Mouse (Mus musculus) large intestine, adult 2 months (tissue): ENCODE measurements around the gene Ndufa10. TPM values are rescaled to one million over a fixed set of nuclear protein-coding genes. Genes with fewer than 3 reads are reported as not detected.
A peak's percentile ranks its signal among the peaks of the same experiment; 100 is the strongest.
"Not testable (repeated sequence)": the region's sequence is repeated elsewhere in the genome, so short reads cannot be mapped to it uniquely, and the experiment has no call there.

Source experiments
- DNase-seq: peaks from one replicate; pipeline ENCODE4 v3.0.0-alpha.2; 2012; ENCODE audit warnings: low read depth, low spot score
- WGBS: fragments of 180-500 bp; shearing (Covaris S2); methylation state at CpG from one replicate; pipeline ENCODE4 v1.1.7; 2018; 5-methylcytosine and 5-hydroxymethylcytosine counted together
- polyA plus RNA-seq: library from polyadenylated mRNA; depleted of rRNA; stranded (reverse); fragments of >200 nt; gene quantifications from 2 replicates; pipeline ENCODE4 v1.2.3, GENCODE M21; 2012; rRNA removed

The Ndufa10 gene
- polyA plus RNA-seq = 130 and 142 TPM in 2 replicates

GRCm38 (mm10) chr1:92473165-92474041 lies at the start of gene Ndufa10:
Gene Ndufa10 (minus strand): TSS chr1:92473860.
- WGBS = under 1% methylated on average over 67 of the region's 67 CpGs
- peak; percentile 71 for DNase-seq

- no peak for DNase-seq
- WGBS = 19% methylated on average over 10 of the region's 10 CpGs
Observed at GRCm38 (mm10) chr1:92521376-92521775, 47.7 kb upstream of the Ndufa10 start.

- WGBS = 81% methylated on average over 6 of the region's 6 CpGs
- DNase-seq = no peak
Observed at GRCm38 (mm10) chr1:92519046-92519445, 45.4 kb upstream of the Ndufa10 start.

- 73% methylated on average over 3 of the region's 3 CpGs for WGBS
- no peak for DNase-seq
Observed at GRCm38 (mm10) chr1:92518561-92518960, 44.9 kb upstream of the Ndufa10 start, which contains the start of gene Olfr1414. Gene Olfr1414 (minus strand): TSS chr1:92518661.

GRCm38 (mm10) chr1:92515390-92515789 lies 41.7 kb upstream of the Ndufa10 start:
- DNase-seq = no peak
- 63% methylated on average over 11 of the region's 11 CpGs for WGBS

- not testable (repeated sequence) for DNase-seq
- WGBS = 70% methylated on average over 5 of the region's 5 CpGs
Observed at GRCm38 (mm10) chr1:92511646-92512045, 38.0 kb upstream of the Ndufa10 start.

- 79% methylated on average over 2 of the region's 2 CpGs for WGBS
- no peak for DNase-seq
Observed at GRCm38 (mm10) chr1:92496001-92496400, 22.3 kb upstream of the Ndufa10 start, which contains the start of gene Olfr1415. Gene Olfr1415 (minus strand): TSS chr1:92496101.

GRCm38 (mm10) chr1:92485013-92485412 lies 11.4 kb upstream of the Ndufa10 start, which contains the start of gene Olfr1416:
Gene Olfr1416 (minus strand): TSS chr1:92485113.
- DNase-seq = no peak

- 3% methylated on average over 10 of the region's 10 CpGs for WGBS
- no peak for DNase-seq
Observed at GRCm38 (mm10) chr1:92474066-92474578, 462 bp upstream of the Ndufa10 start.

- 77% methylated on average over 4 of the region's 4 CpGs for WGBS
- no peak for DNase-seq
Observed at GRCm38 (mm10) chr1:92468891-92469290, 4.8 kb downstream of the Ndufa10 start.

GRCm38 (mm10) chr1:92458416-92458815 lies 15.2 kb downstream of the Ndufa10 start:
- WGBS = 93% methylated on average over 6 of the region's 6 CpGs

GRCm38 (mm10) chr1:92457758-92458157 lies 15.9 kb downstream of the Ndufa10 start:
- DNase-seq = no peak

More at GRCm38 (mm10) chr1:92458416-92458815, 15.2 kb downstream of the Ndufa10 start:
- DNase-seq = no peak

GRCm38 (mm10) chr1:92453751-92454445 lies 19.8 kb downstream of the Ndufa10 start:
- 69% methylated on average over 8 of the region's 8 CpGs for WGBS
- DNase-seq = peak; percentile 21

- 88% methylated on average over 3 of the region's 3 CpGs for WGBS
- no peak for DNase-seq
Observed at GRCm38 (mm10) chr1:92448293-92448692, 25.4 kb downstream of the Ndufa10 start.

GRCm38 (mm10) chr1:92441453-92442063 lies 32.1 kb downstream of the Ndufa10 start:
- WGBS = 91% methylated on average over 6 of the region's 6 CpGs
- no peak for DNase-seq

- WGBS = 92% methylated on average over 9 of the region's 9 CpGs
Observed at GRCm38 (mm10) chr1:92440066-92440750, 33.5 kb downstream of the Ndufa10 start.

GRCm38 (mm10) chr1:92437678-92438271 lies 35.9 kb downstream of the Ndufa10 start:
- WGBS = 36% methylated on average over 9 of the region's 9 CpGs
- DNase-seq = no peak

More at GRCm38 (mm10) chr1:92440066-92440750, 33.5 kb downstream of the Ndufa10 start:
- no peak for DNase-seq

- no peak for DNase-seq
Observed at GRCm38 (mm10) chr1:92436831-92437321, 36.8 kb downstream of the Ndufa10 start.

GRCm38 (mm10) chr1:92434986-92435385 lies 38.7 kb downstream of the Ndufa10 start:
- WGBS = 76% methylated on average over 1 of the region's 1 CpGs
- no peak for DNase-seq

More at GRCm38 (mm10) chr1:92436831-92437321, 36.8 kb downstream of the Ndufa10 start:
- 65% methylated on average over 4 of the region's 4 CpGs for WGBS
